Mouse (Mus musculus) embryo, embryonic 11 days (tissue): ENCODE measurements around the gene Pcp4.

Experiments used
- DNase-seq: peaks from one replicate; pipeline ENCODE4 v3.0.0-alpha.2; 2015

Gene Pcp4

DNA sequence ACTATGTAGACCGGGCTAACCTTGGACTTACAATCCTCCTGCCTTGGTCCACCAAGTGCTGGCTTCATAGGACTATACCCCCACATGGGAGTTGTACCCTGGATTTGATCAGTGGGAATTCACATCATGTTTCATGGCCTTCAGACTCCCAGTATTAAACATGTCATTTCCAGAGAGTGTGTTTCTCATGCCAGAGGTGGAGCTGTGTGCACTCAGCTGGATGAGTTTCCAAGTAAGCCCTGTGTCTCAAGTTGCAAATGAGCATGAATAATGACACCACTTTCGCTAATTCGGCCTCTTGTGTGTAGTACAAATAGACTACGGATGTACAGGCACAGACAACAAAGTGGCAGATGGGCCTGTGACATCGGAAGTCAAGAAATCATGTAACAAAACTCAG, 20.6 kb downstream of the Pcp4 start:
- DNase-seq: no peak

DNA sequence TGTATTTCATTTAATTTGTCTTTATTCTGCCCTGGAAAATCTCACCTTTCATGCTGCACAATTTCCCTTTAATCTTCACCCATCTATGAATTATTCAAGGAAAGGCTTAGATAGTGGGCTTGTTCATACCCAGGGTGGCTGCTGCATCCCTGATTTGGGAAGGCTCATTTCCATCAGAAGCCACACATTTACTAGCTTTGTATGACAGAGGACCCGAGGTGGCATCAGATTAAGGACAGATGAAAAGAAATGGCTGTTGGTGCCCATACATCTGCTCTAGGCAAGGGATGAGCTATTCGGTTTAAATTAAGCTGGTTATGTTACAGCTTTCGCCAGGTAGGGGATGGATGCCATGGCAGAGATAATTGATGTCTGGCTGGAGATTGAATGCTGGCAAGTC, 24.1 kb downstream of the Pcp4 start:
- no peak for DNase-seq

DNA sequence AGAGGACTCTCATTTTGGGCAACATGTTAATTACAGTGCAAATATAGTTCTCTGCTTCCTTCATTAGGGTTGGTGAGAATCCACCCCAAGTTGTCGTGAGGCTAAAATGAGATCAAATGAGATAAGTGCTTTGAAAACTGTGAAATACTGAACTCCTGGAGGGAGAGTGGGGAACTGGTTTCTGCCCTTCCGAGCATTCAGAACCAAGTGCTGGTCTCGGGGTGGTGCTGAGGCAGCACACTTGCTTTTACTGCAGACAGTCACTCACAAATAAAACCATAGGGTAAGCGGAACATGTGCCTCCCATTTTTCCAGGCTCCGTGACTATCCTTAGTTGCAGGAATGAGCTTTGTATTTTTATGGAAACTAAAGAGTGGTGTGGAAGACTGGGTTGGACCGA, 26.7 kb downstream of the Pcp4 start:
- no peak for DNase-seq

DNA sequence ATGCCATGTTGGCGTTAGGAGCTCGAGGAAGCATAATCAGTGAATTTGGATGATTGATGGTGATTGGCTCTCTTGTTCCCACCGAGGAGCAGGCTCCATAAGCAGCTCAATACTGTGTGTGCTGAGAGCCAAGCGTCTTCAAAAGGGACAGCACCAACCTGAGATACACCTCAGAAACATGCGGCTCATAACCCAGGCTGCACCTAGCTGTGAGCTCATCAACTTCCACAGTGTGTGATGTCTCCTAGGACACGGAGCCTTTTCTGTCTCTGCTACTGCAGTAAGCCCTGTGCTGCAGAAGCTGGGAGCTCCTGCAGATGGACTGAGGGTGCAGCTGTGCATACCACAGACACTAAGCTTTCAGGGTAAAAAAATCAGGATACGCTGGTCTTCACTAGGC, 31.5 kb downstream of the Pcp4 start:
- DNase-seq: no peak

DNA sequence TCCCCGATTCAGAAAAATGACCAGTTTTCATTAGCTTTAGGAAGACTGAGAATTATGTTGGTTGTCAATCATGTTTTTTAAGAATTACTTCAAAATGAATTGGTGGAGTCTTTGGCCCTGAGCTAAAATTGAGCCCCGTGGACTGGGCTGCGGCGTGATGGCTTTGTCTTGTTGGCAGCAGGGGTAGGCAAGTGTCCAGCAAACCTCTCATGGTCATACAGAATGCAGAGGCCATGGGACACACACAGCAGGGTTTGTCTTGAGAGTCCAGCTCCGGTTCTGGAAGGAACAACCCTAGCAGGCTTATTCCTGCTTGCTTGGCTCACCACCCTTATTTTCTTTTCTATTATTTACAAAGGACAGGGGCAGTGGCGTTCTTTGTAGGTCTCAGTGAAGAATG, 33.8 kb downstream of the Pcp4 start:
- DNase-seq: no peak

DNA sequence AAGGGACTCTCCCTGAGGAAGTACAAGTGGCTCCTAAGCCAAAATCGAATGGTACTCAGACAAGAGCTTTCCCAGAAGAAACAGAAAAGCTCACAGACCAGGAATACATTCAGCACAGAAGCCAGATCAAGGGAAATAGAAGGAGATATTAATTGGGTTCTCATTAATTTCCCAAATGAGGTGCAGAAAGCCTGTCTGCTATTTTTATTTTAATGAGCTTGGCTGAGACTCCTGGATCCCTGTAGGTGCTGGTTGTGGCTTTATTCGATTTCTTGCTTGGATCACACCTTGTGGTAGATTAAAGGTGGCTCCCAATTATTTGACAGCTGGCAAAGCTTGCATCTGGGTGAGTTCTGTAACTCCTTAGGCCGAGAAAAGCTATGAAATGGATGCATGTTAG, 35.2 kb downstream of the Pcp4 start:
- no peak for DNase-seq

DNA sequence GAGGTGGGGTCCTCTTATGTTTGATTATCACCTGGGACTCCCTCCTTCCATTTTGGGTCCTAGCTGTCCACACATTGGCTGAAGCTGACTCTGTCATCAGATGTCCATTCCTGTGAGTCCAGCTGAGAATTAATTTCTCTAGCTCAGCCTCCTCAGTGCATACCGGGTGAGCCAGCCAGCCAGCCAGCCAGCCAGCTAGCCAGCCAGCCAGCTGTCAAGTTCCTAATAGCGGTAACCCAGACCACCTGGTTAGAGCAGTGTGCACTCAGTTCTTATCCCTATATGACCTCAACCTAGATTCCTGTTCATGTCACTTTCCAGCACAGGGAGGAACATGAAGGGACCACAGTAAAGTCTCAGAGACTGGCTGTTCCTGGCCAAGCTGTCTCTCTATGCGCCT, 47.1 kb downstream of the Pcp4 start:
- DNase-seq: no peak

DNA sequence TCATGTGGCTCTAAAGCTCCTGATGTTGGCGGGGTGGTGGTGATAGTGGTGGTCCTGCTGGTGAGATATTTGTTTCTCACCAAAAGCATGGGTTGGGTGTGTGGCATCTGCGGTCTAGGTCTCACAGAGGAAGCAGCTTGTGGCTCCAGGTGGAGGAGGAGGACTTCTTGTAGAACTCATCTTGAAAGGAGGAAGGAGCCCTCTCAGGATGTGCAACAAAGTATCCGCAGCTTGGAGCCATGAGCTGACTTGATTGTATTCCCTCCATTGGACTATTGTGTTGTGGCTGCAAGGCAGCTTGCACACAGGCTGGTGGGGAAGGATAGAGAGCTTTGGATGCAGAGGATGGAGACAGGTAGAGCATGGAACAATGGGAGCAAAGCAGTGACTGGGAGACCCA, 60.1 kb downstream of the Pcp4 start:
- no peak for DNase-seq

DNA sequence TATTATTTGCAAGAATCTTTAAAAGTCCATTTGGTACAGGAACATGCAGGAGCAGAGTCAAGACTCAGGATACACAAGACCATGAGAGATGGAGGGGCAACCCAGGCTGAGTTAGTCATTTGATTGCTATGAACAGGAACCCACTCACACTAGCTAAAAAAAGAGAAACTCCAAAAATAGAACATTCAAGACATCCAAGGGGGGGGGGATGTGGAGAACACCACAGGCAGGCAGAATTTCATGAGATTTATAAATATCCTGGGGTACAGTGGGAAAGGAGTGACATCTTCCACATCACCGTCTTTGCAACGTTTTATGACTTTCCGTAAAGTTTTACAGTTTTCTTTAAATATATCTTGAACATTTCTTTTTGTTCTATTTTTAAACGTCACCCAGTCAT, 61.1 kb downstream of the Pcp4 start:
- DNase-seq: no peak

DNA sequence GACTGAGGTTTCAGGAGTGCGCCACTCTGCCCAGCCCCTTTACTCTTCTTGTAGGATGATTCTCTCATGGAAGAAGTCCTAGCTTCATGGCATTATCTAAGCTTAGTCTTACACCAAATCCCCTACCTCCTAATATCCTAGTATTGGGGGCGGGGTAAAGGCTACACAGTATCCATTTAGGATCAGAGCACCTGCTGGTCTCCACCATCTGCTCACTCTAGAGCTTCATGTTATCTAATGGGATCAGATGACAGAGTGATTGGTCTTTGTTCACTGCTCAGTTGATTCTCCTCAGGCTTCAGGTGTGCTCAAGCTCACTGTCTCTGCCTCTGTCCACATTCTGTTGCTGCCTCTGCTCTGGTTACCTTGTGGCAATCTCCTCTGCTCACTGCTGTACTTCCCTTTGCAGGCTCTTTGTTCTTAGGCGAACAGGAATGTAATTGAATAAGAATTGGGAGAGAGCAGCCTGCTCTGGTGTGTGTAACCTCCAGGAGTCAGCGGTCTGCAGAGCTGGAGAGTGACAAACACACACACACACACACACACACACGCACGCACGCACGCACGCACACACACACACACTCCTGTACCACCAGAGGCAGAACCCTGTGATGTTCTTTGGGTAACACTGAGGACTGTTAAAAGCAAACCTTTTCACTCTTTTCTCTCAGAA, 62.6 kb downstream of the Pcp4 start:
- DNase-seq: no peak

DNA sequence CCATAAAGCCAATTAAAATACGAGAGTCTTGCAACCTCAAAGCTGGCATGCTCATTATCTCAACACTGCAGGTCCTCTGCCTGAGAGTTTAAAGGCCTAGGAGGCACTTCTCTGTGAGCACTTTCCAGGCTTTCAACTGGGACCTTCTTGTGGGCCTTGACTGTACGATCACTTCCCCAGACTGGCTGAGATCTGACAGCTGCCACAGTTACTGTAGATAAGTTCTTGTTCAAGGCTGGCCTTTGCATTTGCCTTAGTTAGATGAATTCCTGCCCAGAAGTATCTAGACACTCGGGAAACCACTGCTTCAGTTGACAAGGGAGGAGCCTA, 63.1 kb downstream of the Pcp4 start:
- no peak for DNase-seq

DNA sequence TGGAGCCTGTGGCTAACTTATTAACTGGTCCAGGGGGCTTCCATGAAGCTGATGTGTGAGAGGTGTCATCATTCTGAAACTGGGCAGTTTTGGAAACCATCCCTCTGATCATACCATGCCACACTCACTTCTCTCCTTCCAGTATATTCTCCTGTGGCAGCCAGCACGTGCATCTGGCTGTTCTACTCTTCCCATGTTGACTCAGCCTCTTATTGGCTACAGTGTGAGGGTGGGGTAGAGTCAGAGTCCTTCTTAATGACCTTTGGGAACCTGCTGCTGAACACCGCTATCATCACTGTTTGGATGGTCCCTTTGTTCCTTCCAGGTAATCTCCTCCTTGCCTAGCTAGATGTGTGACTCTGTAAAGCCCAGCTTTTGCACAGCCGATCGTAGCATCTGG, 63.6 kb downstream of the Pcp4 start:
- DNase-seq: no peak

DNA sequence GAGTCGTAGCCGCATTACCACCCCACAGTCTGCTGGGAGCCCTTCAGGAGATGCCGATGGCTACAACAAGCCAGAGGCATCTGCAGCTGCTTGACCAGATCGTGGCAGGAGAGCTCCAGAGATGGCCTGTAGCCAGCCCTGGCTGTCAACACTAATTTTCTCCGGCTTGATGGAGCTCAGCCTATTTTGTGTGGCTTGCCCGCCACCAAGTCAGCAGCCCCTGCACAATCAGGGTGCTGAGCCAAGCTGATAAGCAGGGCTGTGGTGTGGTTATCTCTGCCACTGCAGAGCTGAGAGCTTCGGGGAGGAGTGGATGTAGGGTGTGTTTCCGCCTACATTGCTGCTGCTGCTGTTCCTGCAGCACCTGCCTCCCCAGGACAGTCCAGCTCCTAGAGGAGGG, 66.3 kb downstream of the Pcp4 start:
- DNase-seq: no peak

DNA sequence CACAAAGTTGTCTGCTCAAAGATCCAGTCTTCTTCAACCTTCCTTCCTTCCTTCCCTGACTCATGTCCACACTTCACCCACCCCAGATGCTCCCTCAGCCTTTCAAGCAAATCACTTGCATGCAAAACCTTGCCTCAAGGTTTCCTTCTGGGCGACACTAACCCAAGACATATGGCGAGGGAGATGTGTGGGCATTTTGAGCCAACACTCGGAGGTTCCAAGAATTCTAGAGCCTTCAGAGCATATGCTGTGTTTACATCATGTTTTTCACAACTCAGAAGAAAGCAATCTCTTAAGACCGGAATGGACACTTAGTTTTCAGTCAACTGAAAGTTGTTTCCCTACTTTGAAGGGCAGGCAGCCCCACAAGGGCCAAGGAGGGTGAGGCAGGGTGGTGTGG, 67.9 kb downstream of the Pcp4 start:
- no peak for DNase-seq

DNA sequence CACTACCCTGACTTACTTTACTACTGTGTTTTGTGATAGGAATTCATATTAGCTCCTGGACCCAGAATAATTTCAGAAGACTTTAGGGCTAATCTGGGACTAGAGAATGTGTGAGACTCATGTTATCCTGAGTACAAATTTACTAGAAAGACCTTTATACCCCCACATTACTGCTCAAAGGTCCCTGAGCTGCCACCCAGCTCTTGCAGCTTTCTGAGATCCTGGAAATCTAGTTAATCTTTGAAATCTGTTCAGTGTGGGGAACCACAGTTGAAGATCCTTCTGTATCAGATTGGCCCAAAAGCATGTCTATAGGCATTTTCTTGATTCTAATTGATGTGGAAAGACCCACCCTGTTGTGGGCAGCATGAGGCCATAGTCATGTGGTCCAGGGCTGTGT, 69.0 kb downstream of the Pcp4 start:
- no peak for DNase-seq

DNA sequence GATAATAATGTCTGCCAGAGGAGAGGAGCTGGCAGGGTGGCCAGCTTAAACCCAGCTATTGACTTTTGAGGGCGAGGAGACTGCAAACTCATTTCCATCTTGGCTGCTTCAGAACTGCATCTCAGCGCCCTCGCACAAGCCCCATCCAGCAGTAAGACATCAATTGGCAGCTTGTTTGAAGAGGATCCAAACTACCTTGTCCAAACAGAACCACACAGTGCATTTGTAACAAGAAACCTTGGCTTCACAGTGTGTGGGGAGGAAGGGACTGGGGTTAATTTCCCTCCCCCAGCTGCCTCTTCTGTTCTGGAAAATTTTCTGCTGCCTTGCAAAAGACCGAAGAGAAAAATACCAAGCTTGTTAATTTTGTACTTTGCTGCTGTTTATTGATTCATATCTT, 71.7 kb downstream of the Pcp4 start:
- DNase-seq: no peak

DNA sequence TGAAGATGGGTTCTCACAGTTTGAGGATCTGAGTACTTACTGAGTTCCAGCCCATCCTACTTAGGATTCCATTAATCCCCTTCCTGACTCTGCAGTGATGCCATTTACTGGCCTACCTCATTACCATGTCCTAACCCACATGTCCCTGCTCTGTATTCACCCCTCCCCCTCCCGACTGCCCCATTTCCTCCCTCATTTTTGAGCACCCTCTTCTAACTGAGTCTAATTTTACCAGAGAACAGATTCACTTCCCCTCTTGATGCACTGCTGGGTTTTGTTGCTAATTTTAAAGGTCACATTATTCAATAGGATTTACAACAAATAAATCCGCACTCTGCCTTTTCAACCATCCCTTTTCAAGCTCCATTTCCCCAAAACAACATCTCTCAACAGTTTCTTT, 73.7 kb downstream of the Pcp4 start:
- DNase-seq: no peak

DNA sequence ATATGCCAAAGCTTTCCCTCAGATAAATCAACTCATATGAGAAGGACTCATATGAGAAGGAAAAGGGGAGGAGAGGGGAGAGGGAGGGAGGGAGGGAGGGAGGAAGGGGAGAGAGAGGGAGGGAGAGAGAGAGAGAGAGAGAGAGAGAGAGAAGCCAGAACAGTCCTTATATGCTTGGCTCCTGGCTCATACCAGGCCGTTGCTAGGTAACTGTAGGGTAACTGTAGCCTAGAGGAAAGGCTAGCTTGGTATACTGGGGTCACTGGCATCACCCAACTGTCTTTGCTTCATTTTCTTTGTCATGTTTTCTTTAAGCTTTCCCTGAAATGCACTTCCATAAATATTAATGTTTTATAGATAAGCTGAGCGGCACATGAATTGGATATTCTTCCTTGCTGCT, 85.3 kb downstream of the Pcp4 start:
- DNase-seq: no peak

DNA sequence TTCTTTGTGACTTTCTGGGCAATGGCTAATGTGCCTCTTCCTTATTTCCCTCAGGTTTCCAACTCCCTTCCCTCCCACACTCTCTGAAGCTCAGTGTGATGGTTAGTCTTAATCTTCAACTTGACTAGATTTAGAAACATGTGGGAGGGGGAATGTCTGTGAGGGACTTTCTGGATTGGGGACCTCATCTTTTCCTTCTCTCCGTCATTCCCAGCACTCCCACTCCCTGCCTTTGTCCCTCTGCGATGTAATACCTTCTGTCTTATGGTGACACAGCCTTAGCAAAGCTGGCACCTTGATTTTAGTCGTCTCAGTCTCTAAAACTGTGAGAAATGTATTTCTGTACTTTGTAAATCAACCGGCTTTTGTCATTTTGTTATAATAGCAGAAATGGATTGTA, 88.0 kb downstream of the Pcp4 start:
- DNase-seq: no peak

DNA sequence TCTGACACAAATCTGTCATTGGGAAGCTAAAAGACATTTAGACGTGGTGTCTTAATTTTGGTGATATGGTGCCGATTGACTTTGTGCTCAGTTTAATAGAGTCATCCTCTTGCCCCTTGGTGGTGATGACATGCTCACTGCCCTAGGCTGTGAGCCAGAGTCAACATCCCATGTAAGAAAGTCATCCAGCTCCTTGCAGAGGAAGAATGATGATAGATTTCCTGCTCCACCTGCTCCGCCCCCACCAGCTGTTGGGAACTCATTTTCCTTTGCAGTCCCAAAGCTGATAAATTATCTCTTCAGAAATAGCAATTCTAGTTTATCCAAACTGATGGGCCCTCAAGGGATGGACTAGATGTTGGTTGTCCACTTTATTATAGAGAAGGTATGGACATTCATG, 89.2 kb downstream of the Pcp4 start:
- no peak for DNase-seq

DNA sequence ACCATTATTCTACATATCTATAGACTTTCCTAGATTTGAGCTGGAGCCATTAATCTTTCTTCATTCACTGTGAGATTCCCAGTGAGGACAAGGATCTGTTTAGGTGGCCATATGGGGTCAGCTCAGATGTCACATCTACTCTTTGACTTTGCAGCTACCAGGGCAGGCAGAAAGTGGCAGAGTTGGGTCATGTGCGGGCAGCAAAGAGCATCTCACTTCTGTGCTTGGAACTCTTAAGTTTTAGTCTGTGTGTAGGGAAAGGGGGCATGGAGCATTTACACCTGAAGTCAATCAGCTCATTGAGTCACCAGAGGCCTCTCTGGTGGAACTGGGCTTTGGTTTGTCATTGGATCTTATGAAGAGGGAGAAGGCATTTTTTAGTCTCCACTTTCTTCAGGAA, 90.9 kb downstream of the Pcp4 start:
- no peak for DNase-seq

DNA sequence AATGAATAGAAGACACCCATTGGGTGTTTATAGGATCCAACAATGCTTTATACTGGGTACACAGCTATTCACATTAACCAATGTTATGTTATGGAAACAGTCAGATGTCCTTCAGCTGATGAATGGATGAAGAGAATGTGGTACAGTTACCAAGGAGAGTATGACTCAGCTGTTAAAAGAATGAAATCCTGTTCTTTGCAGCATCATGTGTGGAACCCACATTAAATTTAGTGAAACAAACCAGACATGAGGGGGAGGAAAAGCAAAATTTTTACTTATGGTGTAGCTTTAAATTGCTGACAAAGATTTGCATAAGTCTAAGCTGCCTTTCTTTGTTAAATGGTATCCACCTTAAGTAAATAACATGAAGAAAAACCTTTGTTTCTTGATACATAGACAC, 92.4 kb downstream of the Pcp4 start:
- no peak for DNase-seq

DNA sequence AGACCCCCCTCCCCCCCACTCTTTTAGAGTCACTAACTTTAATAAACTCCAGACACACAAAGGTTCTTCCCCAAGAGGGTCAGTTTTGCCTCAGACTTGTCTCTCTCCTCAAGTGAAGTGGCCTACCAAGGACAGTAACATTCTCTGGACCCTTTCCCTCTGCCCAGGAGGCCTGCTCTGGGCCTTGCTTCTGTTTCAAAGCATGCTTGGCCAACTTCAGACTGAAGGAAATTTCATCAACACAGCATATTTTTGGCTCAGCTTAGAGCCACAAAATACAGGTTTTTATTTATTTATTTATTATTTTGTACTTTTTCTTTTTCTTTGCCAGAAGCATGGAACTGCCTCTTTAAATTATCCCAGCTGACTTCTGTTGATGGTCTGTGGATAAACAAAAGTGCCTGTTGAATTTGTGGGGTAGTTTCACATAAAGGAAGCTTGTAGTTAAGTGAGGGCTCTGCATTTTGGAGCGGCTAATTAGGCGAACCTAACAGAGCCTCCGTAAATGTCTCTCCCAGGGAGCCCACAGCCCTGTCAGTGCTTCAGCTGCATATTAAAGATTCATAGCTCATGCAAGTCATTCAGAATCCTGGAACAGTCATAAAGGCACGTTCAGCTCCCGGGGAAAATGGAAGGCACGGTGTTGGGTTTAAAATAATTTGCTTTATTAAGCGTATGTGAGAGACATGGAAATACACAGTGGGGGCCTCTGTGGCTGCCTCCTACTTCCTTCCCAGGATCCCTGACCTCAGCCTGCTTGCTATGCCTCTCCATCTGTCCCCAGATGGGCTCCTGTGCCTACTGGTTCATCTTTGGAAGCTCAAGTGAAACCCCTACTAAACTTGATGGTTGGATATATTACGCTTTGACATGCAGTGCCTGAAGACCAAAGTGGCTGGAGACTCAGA, 96.2 kb downstream of the Pcp4 start:
- DNase-seq: no peak

DNA sequence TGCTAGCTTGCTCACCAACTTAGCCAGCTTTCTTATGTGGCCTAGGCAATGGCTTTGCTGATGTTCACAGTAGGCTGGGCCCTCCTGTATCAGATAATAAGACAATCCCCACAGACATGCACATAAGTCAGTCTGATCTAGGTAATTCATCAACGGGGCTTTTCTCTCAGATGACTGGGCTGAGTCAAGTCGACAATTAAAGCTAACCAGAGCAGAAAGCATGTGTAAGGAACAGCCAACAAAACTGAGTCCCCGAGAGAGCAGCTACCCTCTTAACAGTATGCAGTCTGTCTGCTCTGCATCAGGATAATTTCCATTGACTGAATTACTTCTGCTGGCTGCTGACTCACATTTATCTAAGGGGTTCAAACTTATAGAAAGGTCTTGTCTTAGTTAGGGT, 100.0 kb downstream of the Pcp4 start:
- no peak for DNase-seq
